Mouse (Mus musculus) testis, adult 2 months (tissue): ENCODE data around the gene Ramp1.

Experiments
- CTCF ChIP-seq: fragments of 200-500 bp; IDR thresholded peaks from 2 replicates; pipeline ENCODE4 v1.5.1; 2012; ENCODE audit warnings: low read depth, mild to moderate bottlenecking, inconsistent platforms, low read length, moderate library complexity; ENCODE audit not compliant: control insufficient read depth, insufficient read depth, insufficient replicate concordance
- POLR2A ChIP-seq: fragments of 200-500 bp; IDR thresholded peaks from 2 replicates; pipeline ENCODE4 v1.6.1; 2012; ENCODE audit warnings: low read depth, mild to moderate bottlenecking, inconsistent platforms, low read length, moderate library complexity; ENCODE audit not compliant: control insufficient read depth

DNA sequence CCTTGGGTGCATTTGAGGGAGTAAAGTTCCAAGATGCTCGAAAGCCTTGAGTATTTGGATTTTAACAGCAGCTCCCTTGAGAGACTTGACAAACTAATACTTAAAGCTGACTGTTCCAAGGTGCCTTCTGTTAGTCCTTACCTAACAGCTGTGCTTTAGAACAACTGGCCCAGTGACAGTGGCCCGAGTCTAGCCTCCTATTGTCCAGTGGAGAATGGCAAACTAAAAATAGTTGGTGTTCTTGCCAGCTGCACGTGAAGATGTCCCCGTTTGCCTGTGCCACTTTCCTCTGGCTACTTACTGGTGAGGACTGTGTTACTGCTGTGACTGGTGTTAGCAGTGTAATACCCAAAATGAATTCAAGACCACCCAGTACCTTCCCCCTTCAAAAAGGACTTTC is 2.8 kb upstream of the Ramp1 start:
- no peak for TF ChIP-seq CTCF
- TF ChIP-seq POLR2A, result no peak
